Mouse (Mus musculus) B cell, adult 2 months (primary cell): ENCODE measurements around the gene 2310022A10Rik.

Experiments
- DNase-seq, 2 experiments: peaks; one replicate each; pipeline ENCODE4 v3.0.0; 2022

2310022A10Rik gene

GRCm38 (mm10) chr7:27552931-27553513 lies at the start of gene 2310022A10Rik, which contains the start of gene Pld3:
TSS of gene 2310022A10Rik (plus strand) at chr7:27553233.
TSS of gene Pld3 (minus strand) at chr7:27553218.
- peak; percentile 97 to 98 for DNase-seq

- DNase-seq: peak; percentile 42 to 43
Measured at GRCm38 (mm10) chr7:27506765-27507370, 46.2 kb upstream of the 2310022A10Rik start.

DNA sequence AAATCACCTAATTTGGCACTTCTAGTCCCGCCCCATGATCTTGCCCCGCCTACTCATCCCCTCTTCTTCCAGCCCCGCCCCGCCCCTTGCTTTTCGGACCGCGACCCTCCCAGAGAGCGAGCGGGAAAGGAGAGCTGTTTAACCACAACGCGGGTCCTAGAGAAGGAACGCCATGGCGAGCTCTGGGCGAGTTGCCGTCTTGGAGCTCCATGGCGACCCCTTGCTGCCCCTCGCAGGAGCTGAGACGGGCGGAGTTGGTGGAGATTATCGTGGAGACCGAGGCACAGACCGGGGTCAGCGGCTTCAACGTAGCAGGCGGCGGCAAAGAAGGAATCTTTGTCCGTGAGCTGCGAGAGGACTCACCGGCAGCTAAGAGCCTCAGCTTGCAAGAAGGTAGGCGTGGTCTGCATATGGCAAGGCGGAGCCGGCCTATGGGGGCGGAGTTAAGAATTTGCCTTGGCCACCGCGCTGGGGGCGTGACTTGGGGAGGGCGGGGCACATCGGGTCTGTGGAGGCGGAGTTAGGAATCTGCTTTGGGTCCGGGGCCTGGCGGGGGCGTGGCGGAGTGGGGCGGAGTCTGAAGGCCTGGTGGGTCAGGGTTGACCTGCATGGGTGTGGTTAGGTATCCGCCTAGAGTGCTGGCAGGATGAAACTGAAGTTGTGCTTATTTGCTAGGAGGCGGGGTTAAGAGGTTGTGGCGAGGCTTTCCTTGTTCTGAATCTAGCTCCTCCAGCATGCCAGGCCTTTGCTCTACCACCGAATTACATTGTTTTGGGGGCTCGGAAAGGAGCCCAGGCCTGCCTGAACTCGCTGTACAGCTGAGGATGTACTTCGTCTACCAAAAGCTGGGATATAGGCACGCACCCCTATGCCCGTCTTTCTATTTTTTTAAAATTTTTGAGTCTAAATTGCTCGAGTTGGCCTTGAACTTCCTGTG lies 45.1 kb upstream of the 2310022A10Rik start:
- DNase-seq: peak; percentile 100

- DNase-seq: peak; percentile 77 to 83
Measured at GRCm38 (mm10) chr7:27508648-27509005, 44.4 kb upstream of the 2310022A10Rik start.

DNA sequence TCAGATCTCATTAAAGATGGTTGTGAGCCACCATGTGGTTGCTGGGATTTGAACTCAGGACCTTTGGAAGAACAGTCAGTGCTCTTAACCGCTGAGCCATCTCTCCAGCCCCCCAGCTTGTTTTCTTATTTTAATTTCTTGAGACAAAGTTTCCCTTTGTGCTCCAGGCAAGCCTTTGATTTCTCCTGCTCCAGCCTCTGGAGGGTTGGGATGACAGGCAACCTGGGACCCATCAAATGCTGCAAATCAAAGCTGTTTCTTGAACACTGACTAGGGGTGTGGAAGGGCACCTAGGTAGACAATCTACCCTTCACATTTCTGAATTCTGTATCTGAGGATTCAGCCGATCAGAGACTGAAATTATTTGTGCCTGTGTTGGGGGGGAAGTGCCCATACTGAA lies 42.2 kb upstream of the 2310022A10Rik start:
- no peak for DNase-seq

DNA sequence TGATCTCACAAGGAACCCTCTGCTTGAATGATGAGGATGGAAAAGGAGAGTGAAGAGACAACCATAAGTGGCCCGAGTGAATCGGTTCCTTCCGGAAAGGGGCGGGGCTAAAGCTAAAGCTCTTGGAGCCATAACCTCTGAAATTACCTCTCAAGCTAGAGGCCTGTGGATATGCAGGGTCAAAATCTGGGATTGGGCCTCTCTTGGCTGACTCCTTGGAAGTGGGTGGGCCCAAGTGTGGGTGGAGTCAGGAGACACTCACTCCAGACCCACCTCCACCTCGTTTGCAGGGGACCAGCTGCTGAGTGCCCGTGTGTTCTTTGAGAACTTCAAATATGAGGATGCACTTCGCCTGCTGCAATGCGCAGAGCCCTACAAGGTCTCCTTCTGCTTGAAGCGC lies 38.1 kb upstream of the 2310022A10Rik start:
- DNase-seq: no peak

- DNase-seq: no peak
Measured at GRCm38 (mm10) chr7:27518314-27518713, 34.7 kb upstream of the 2310022A10Rik start.

GRCm38 (mm10) chr7:27520104-27520503 lies 32.9 kb upstream of the 2310022A10Rik start:
- no peak for DNase-seq

GRCm38 (mm10) chr7:27520599-27520998 lies 32.4 kb upstream of the 2310022A10Rik start:
- DNase-seq: no peak

- no peak for DNase-seq
Measured at GRCm38 (mm10) chr7:27522967-27523366, 30.1 kb upstream of the 2310022A10Rik start, which contains the start of gene Hipk4. TSS of gene Hipk4 (plus strand) at chr7:27523267.

DNA sequence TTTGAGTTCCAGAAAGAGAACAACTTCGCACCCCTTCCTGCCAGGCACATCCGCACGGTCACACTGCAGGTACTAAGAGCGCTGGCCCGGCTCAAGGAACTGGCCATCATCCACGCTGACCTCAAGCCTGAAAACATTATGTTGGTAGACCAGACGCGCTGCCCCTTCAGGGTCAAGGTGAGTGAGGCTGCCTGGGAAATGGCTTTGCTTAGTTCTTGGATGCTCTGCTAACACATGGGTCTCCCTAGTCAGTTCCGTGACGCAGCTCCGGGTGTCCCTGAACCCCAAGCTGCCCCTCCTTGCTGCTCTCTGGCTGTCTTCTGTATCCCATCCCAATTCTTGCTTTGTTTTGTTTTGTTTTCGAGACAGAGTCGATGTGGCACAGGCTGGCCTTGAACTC lies 29.2 kb upstream of the 2310022A10Rik start:
- DNase-seq: no peak

- peak; percentile 82 to 87 for DNase-seq
Measured at GRCm38 (mm10) chr7:27526039-27526827, 26.8 kb upstream of the 2310022A10Rik start.

DNA sequence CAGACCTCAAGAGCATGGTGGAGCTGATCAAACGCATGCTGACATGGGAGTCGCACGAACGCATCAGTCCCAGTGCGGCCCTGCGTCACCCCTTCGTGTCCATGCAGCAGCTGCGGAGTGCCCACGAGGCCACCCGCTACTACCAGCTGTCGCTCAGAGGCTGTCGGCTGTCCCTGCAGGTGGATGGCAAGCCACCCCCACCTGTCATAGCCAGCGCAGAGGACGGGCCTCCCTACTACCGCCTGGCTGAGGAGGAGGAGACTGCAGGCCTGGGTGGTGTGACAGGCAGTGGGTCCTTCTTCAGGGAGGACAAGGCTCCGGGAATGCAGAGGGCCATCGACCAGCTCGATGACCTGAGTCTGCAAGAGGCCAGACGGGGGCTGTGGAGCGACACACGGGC lies 24.0 kb upstream of the 2310022A10Rik start:
- no peak for DNase-seq

- DNase-seq: no peak
Measured at GRCm38 (mm10) chr7:27530937-27531336, 22.1 kb upstream of the 2310022A10Rik start.

GRCm38 (mm10) chr7:27531707-27532106 lies 21.3 kb upstream of the 2310022A10Rik start:
- DNase-seq: no peak

DNA sequence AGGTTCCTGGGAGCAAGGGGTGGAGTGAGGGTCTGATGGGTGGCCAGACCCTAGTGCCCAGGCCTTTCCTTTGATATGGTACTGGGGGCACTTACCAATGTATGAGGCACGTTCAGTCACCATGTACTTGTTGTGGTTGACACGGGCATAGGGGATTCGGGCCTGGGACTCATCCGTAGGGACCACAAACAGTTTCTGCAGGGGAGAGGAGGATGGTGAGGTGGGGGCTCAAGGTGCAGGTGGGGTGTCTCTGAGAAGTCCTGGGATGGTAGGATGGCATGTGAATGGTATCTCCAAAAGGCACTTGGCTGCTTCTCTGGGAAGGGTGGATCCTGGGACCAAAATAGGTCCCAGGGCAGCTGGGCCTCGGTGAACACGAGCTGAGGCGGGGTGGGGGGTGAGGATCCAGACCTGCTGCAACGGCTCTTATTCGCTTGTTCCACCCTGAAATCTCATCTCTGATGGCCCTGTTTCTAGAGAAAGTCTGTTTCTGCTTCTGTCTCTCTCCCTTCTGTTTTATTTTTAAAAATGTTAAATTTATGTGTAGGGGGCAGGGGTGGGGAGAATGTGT lies 20.5 kb upstream of the 2310022A10Rik start:
- no peak for DNase-seq

DNA sequence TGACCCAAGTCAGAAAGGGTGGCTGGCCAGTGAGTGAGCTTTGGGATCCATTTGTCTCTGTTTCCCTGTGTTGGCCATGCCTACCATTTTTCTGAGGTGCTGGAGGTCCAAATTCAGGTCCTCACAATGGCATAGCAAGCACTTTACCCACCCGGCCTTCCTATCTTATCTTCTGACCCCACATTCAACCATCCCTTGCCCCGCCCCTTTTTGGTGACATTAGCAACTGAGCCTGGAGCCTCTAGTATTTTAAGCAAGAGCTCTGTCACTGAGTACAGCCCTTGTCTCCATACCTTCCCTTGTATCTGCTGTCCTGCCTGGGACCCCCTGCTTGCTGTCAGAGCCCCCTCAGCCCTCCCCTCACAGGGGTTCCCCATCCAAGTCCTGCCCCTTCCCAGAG lies 17.6 kb upstream of the 2310022A10Rik start:
- DNase-seq: no peak

DNA sequence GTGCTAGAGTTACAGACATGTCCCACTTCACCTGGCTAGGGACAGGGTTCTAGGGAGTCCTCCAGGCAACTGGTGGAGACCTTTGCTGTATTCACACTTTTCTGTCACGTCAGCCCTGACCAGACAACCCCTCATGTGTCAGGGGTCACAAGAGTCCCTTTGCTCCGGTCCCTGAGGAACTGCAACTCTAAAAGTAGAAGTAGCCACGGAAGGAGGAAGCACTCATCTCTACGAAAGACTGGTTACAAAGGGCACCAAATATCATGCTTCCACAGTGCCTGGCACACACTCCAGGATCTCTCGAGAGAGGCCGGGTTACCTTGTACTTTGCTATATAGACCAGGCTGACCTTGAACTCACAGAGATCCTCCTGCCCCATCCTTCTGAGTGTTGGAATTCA lies 16.4 kb upstream of the 2310022A10Rik start:
- no peak for DNase-seq

DNA sequence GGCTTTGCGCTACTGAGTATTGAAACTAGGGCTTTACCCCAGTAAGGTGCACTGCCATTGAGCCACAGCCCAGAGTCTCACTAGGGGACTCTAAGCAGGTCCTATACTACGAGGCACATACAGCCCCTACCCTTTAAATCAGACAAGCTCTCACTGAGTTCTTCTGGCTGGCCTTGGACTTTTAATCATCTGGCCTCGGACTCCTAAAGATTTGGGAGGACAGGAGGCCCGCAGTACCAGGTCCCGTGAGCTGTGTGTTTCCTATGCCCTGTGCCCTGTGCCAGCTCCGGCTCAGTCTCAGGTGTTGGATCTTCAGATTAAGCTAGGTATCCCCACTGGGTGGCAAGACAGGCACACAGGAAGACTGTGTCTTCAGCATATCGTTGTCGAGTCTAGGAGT lies 15.0 kb upstream of the 2310022A10Rik start:
- DNase-seq: no peak

DNA sequence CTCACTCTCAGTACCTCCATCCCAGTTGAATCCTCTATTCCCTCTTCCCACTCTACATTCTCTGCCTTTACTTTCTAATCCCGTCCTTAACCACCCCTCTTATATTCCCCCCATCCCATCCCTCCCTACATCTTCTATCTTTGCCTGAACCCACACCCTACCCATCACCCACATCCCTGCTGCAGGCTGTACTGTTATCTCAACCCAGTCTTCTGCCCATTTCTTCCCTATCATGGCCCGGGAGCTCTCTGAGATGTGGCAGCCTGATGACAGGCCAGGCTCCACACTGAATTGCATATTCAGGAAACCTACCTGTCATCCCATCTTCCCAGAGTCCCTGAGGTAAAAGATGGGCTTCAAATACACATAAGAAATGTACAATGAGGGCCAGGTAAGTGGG lies 14.2 kb upstream of the 2310022A10Rik start:
- no peak for DNase-seq

DNA sequence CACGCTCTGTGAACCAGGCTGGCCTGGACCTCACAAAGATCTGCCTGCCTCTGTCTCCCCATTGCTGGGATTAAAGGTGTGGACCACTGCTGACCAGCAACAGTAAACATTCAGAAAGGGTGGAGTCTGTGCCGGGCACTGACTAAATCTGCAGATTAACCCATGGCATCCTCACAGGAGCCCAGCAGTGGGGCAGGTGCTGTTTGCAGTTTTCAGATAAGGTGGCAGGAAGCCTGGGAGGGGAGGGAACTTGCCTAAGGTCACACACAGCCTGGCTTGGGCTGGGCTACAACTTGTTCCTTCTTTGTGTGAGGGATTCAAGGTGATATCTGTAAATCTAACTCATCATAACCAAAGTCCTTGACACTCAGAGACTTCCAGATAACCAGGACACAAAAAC lies 12.5 kb upstream of the 2310022A10Rik start:
- DNase-seq: no peak

DNA sequence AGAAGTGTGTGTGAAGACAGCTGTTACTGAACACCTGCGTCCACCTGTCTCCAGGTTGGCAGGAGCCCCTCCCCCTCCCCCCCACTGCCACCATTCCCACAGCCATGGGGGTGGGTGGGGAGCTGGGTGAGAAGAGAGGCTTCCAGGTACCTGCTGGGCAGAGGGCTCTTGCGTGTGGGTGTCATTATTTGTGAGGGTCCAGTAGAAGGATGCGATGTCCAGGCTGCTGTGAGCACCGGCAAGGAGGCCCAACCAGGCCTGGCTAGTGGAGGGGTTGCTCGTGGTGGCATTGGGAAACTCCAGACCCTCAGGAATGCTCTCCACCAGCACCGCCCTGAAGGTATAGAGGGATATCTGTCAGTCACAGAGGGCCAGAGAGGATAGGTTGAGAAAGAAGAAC lies 12.1 kb upstream of the 2310022A10Rik start:
- DNase-seq: no peak

GRCm38 (mm10) chr7:27541431-27541830 lies 11.6 kb upstream of the 2310022A10Rik start:
- DNase-seq: peak; percentile 88 to 91
